ENCODE assay signal across 7 mouse cellular contexts in genomic region chr19:4613464-4614304, GRCm38 (mm10). TPM values are rescaled to one million over a fixed set of nuclear protein-coding genes. Genes with fewer than 3 reads are reported as not detected.
A peak's percentile ranks its signal among the peaks of the same experiment; 100 is the strongest.
DNase-seq lines count a peak whose midpoint lies in the region; ATAC-seq and TF ChIP-seq lines count a peak whose summit lies in the region.

No protein-coding gene starts in this region.

- H3K4me3 ChIP-seq in left cerebral cortex, adult 2 months: peak overlapping the region; percentile 93
- peak overlapping the region; percentile 89 for H3K4me3 ChIP-seq in embryonic facial prominence, embryonic 14.5 days (ENCODE audit: low read depth, low read length)
- H3K4me3 ChIP-seq in hindbrain, embryonic 11.5 days (ENCODE audit: low read depth, low read length): no peak overlapping the region; the same call in 1 of the 2 replicates
- peak overlapping the region; percentile 91 for H3K4me3 ChIP-seq in midbrain, postnatal 0 days (ENCODE audit: low read depth, low read length)

- WGBS in embryonic facial prominence, embryonic 14.5 days: 86% methylated on average over 31 of the region's 33 CpGs
- WGBS in hindbrain, embryonic 11.5 days: 89% methylated on average over 33 of the region's 33 CpGs
- 89% methylated on average over 33 of the region's 33 CpGs for whole genome bisulfite sequencing in midbrain, postnatal 0 days

- H3K9me3 ChIP-seq in embryonic facial prominence, embryonic 14.5 days (ENCODE audit: control insufficient read depth, low read length): no peaks in the 10 kb centered on the region
- no peaks in the 10 kb centered on the region for H3K9me3 ChIP-seq in hindbrain, embryonic 11.5 days (ENCODE audit: control insufficient read depth, low read length)
- no peaks in the 10 kb centered on the region for H3K9me3 ChIP-seq in midbrain, postnatal 0 days (ENCODE audit: low read length)

- peaks cover 32% of the 10 kb centered on the region for H3K36me3 ChIP-seq in embryonic facial prominence, embryonic 14.5 days (ENCODE audit: control insufficient read depth, insufficient read depth, low read length)
- H3K36me3 ChIP-seq in hindbrain, embryonic 11.5 days (ENCODE audit: control insufficient read depth, insufficient read depth, low read length): no peaks in the 10 kb centered on the region
- peaks cover 30% of the 10 kb centered on the region for H3K36me3 ChIP-seq in midbrain, postnatal 0 days (ENCODE audit: insufficient read depth, low read length)

- peak overlapping the region; percentile 96 for H3K9ac ChIP-seq in embryonic facial prominence, embryonic 14.5 days (ENCODE audit: low read depth, low read length)
- no peak overlapping the region for H3K9ac ChIP-seq in hindbrain, embryonic 11.5 days (ENCODE audit: low read depth, low read length)
- H3K9ac ChIP-seq in midbrain, postnatal 0 days (replicated peaks; ENCODE audit: low read length, poor library complexity, severe bottlenecking): no peak overlapping the region

- intact Hi-C loops in left cerebral cortex, adult 2 months (cut with DNase I): loop anchor here (2.0 kb wide), 1 partner anchor 103 kb away; the partner anchor contains the start of gene Pcx

- peak overlapping the region; percentile 60 for H3K4me2 ChIP-seq in embryonic facial prominence, embryonic 14.5 days (ENCODE audit: low read depth, low read length)
- peak overlapping the region; percentile 83 for H3K4me2 ChIP-seq in hindbrain, embryonic 11.5 days (replicated peaks; ENCODE audit: low read depth, low read length)
- peak overlapping the region; percentile 92 for H3K4me2 ChIP-seq in midbrain, postnatal 0 days (ENCODE audit: low read depth, low read length, poor library complexity, severe bottlenecking)

- TF ChIP-seq CTCF in left cerebral cortex, adult 2 months (IDR thresholded peaks at IDR 0.05): no peak
- TF ChIP-seq CTCF in midbrain, postnatal 0 days (IDR thresholded peaks at IDR 0.05): no peak

- H3K4me1 ChIP-seq in embryonic facial prominence, embryonic 14.5 days (ENCODE audit: control insufficient read depth, insufficient read depth, low read length): peaks cover 8% of the 10 kb centered on the region
- peaks cover 10% of the 10 kb centered on the region; the same call in 1 of the 2 replicates for H3K4me1 ChIP-seq in hindbrain, embryonic 11.5 days (replicated peaks; ENCODE audit: control insufficient read depth, insufficient read depth, low read length)
- H3K4me1 ChIP-seq in midbrain, postnatal 0 days (ENCODE audit: insufficient read depth, low read length): peaks cover 14% of the 10 kb centered on the region; the same call in 1 of the 2 replicates

- ATAC-seq in embryonic facial prominence, embryonic 14.5 days (ENCODE audit: low read depth): no peak
- no peak for ATAC-seq in hindbrain, embryonic 11.5 days (ENCODE audit: low FRiP score)
- ATAC-seq in midbrain, postnatal 0 days (ENCODE audit: low FRiP score): no peak

- H3K27ac ChIP-seq in left cerebral cortex, adult 2 months: no peak overlapping the region
- no peak overlapping the region for H3K27ac ChIP-seq in embryonic facial prominence, embryonic 14.5 days (replicated peaks; ENCODE audit: low read depth, low read length)
- no peak overlapping the region for H3K27ac ChIP-seq in hindbrain, embryonic 11.5 days (ENCODE audit: low read depth, low read length)
- no peak overlapping the region for H3K27ac ChIP-seq in midbrain, postnatal 0 days (ENCODE audit: low read depth, low read length)

- H3K27me3 ChIP-seq in embryonic facial prominence, embryonic 14.5 days (replicated peaks; ENCODE audit: control insufficient read depth, insufficient read depth, low read length): no peaks in the 10 kb centered on the region
- no peaks in the 10 kb centered on the region for H3K27me3 ChIP-seq in hindbrain, embryonic 11.5 days (ENCODE audit: control insufficient read depth, insufficient read depth, low read length)
- H3K27me3 ChIP-seq in midbrain, postnatal 0 days (ENCODE audit: insufficient read depth, low read length): no peaks in the 10 kb centered on the region

- peak in 1 of 2 experiments; percentile 23 for DNase-seq in left cerebral cortex, adult 2 months (ENCODE audit: extremely low spot score in 1 of 2, low spot score in 2 of 2)
- DNase-seq in left cerebral cortex, adult 9 months (ENCODE audit: low spot score in 2 of 2): no peak
- no peak for DNase-seq in embryonic facial prominence, embryonic 14.5 days (ENCODE audit: low spot score)
- DNase-seq in hindbrain, embryonic 11.5 days (ENCODE audit: low spot score): no peak
- no peak for DNase-seq in midbrain, postnatal 0 days (ENCODE audit: low spot score)
- no peak for DNase-seq in adrenal gland, adult 2 months
- DNase-seq in frontal cortex, adult 2 months (ENCODE audit: extremely low spot score in 1 of 2, low spot score in 1 of 2): no peak

RNA-seq across cellular contexts. Expression of gene Lrfn4, which starts 1.8 kb away (rescaled TPM):
- total RNA-seq in left cerebral cortex, adult 2 months (2021): 10 to 100 TPM; 41.2 to 44.9 TPM
- polyA plus RNA-seq in embryonic facial prominence, embryonic 14.5 days (2014; fragmentation: Nextera tagmentation; extraction: Ambion mirVana): 7.4 and 9.7 TPM in 2 replicates
- polyA plus RNA-seq in hindbrain, embryonic 11.5 days (2014; fragmentation: Nextera tagmentation; extraction: Ambion mirVana): 7.7 and 9.0 TPM in 2 replicates
- total RNA-seq in midbrain, postnatal 0 days (2014; rRNA removed): 164 TPM in 2 replicates
- polyA plus RNA-seq in midbrain, postnatal 0 days (2015; fragmentation: Nextera tagmentation; extraction: Ambion mirVana): 15.4 and 17.1 TPM in 2 replicates
- 1 to 10 TPM; 3.3 to 6.7 TPM for total RNA-seq in adrenal gland, adult 2 months (2021)
- polyA plus RNA-seq in adrenal gland, adult 2 months (2012; rRNA removed): 17.1 and 22.1 TPM in 2 replicates
- 31.8 and 33.5 TPM in 2 replicates for polyA plus RNA-seq in frontal cortex, adult 2 months (2012; rRNA removed)

RNA-seq across cellular contexts. Expression of gene Rce1, which starts 11.8 kb away (rescaled TPM):
- total RNA-seq in left cerebral cortex, adult 2 months (2021): 10 to 100 TPM; 26.4 to 30.6 TPM
- polyA plus RNA-seq in embryonic facial prominence, embryonic 14.5 days (2014; fragmentation: Nextera tagmentation; extraction: Ambion mirVana): 52.1 and 62.8 TPM in 2 replicates
- 59.8 and 64.4 TPM in 2 replicates for polyA plus RNA-seq in hindbrain, embryonic 11.5 days (2014; fragmentation: Nextera tagmentation; extraction: Ambion mirVana)
- 74.9 and 85.1 TPM in 2 replicates for total RNA-seq in midbrain, postnatal 0 days (2014; rRNA removed)
- 43.3 and 46.7 TPM in 2 replicates for polyA plus RNA-seq in midbrain, postnatal 0 days (2015; fragmentation: Nextera tagmentation; extraction: Ambion mirVana)
- total RNA-seq in adrenal gland, adult 2 months (2021): 10 to 100 TPM; 34.8 to 44.2 TPM
- 125 and 141 TPM in 2 replicates for polyA plus RNA-seq in adrenal gland, adult 2 months (2012; rRNA removed)
- polyA plus RNA-seq in frontal cortex, adult 2 months (2012; rRNA removed): 49.4 and 54.8 TPM in 2 replicates
